Mouse (Mus musculus) gastrocnemius, postnatal 25 days (tissue): ENCODE data around the gene Pnkd. TPM values are rescaled to one million over a fixed set of nuclear protein-coding genes. Genes with fewer than 3 reads are reported as not detected.
"Not testable (repeated sequence)": the region's sequence is repeated elsewhere in the genome, so short reads cannot be mapped to it uniquely, and the experiment has no call there.

Source experiments
- DNase-seq: peaks from one replicate; pipeline ENCODE4 v3.0.0; 2022
- total RNA-seq, 2 experiments: library from RNA; stranded (reverse); gene quantifications; 1 replicate in 1 of 2; 2 replicates in 1 of 2; pipeline ENCODE4 v1.2.3; 2021

Gene Pnkd
- total RNA-seq, 2 experiments from 2014 or later: 56.7 to 58.0 TPM

DNA sequence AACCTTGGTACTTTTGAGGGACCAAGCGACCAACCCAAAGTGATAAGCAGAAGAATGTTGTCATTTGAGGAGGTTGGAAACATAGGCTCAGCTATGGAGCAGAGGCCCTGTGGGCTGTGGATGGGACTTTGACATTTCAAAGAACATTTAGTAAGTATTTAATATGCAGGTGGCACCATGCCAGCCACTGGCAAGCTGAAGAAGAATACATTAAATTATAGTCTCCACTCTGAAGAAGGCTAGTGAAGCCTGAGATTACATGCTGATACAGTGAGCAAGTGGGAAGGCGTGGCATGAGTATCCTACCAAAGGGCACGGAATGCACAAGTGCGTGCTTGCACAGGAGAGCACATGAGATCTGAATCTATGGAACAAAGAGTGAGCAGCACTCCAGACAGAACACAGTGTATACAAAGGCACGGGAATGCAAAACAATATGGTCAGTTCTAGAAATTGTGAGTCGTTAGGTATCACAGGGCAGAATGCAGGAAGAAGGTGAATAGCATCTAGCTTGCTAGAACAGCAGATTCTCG lies 45.2 kb downstream of the Pnkd start:
- DNase-seq: no peak

DNA sequence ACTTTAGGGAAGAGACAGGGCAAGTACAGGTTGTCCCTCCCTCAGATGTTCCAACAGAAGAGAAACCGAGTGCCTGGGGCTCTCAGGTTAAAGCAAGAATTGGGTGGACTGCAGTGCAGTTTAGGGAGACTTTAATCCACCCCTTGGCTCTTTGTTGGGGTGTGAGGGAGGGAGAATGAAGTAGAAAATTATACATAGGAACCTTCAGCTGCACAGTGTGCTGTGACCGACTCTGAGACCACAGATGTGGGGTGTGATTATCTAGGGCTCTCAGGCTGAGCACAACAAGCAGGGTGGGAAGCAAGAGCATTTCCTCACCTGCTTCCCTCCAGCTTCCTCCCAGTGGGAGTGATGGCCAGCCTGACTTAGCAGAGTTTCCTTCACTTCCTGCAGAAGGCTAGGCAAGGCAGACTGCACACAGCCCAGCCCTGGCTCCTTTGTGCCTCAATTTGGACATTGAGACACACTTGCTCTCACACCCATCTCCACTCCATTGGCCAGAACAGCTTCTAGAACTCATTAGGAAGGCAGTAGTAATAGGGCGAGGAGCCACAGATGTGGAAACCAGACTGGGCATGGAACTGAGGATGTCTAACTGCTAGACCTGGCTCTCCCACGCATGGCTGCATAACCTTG lies 46.4 kb downstream of the Pnkd start:
- peak; percentile 39 for DNase-seq

DNA sequence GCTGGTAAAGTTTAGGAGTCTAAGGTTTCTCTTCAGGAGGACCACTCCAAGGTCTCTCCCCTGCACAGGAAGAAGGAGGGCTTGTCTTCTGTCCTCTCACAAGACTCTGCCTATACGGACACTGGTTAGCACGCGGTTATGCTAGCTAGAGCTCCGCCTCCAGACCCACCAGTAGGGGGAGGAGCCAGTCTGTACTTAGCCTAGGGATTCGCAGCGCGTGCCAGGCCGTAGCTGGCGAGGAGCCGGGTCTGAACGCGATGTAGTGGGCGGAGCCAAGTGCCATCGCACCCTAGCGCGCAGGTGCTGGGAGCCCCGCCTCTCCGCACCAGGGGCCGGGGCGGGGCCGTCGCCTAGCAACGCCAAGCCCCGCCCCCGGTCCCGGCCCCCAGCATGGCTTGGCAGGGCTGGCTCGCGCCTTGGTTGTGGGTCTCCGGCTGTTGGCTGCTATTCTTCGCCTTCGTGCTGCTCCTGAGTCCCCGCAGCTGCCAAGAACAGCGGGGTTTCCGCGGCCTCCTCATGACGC lies 47.6 kb downstream of the Pnkd start:
- peak; percentile 95 for DNase-seq

DNA sequence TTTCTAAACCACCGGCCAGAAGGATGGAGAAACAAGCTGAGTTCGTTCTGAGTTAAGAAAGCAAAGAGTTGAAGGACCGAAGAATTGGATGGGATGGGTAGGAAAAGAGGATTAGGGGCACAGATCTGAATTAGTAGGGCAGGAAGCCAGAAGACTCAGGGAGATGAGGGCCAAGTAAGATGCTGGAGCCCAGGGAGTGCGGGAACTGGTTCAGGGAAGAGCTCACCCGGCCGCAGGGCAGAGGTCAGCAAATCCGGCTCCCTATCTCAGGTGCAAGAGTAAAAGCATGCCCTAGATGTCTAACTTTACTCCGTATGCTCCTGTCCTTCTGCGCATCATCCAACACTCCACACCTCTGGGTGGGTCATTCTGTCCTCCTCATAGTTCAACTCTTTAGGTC lies 48.2 kb downstream of the Pnkd start:
- DNase-seq: no peak

DNA sequence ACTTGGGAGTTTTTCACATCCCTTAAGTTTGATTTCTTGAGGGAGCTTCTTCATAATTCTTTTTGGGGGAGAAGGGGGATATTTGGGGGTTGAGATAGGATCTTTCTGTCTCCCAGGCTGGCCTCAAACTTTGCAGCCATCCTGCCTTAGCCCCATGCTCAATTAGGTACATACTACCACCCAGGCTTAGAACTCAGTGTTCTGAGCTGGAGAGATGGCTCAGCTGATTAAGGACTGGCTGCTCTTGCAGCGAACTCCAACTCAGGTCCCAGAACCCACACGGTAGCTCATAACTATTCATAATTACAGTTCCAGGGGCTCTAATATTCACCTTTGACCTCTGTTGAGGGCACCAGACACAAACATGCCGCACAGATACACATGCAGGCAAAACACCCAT lies 49.9 kb downstream of the Pnkd start:
- no peak for DNase-seq

DNA sequence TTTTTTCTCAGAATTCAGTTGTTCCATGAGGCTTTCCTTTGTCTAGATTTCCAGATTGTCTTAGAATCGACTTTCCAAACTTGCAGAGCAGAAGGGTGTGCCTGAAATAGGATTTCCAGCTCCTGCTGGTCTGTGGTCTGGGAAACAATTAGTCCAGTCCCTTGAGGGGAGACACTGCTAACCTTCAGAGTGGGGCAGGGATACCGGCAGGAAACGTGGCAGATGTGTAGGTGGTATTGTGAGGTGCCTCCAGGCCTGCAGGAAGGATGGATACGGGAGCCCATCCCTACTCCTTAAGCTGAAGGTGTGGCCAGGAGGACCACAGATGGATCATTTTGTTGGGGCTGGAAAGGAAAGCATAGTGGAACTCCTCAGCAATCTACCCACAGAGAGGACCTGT lies 50.3 kb downstream of the Pnkd start:
- DNase-seq: peak; percentile 53

DNA sequence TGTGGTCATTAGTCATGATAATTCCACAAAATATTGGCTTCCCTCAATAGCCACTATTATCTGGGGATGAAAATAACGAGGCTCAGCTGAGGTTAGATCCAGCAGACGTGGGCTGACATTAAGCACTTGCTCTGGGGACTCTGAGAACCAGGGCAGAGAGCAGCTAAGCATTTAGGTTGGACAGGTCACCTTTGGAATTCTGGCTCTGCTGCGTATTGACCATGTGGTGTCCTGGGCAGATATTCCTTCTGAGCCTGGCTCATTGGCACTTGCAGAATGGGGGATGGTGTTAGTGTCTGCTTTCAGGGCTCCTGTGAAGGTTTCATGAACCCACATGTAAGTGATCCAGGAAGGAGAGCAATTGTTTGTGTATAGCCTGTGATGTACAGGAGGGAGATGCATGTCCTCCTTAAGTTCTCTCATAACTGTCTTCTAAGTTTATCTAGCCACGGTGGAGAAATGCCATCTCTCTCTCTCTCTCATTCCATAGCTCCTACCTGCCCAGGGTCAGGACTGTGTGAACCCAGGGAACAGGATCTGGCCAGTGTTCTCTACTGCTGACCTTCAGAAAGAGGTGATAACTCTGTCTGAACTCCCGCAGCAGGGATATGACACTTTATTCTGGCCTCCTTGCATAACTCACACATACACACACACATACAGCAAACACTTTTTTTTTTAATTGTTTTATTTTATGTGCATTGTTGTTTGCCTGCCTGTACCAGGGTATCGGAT lies 50.9 kb downstream of the Pnkd start:
- DNase-seq: peak; percentile 62

DNA sequence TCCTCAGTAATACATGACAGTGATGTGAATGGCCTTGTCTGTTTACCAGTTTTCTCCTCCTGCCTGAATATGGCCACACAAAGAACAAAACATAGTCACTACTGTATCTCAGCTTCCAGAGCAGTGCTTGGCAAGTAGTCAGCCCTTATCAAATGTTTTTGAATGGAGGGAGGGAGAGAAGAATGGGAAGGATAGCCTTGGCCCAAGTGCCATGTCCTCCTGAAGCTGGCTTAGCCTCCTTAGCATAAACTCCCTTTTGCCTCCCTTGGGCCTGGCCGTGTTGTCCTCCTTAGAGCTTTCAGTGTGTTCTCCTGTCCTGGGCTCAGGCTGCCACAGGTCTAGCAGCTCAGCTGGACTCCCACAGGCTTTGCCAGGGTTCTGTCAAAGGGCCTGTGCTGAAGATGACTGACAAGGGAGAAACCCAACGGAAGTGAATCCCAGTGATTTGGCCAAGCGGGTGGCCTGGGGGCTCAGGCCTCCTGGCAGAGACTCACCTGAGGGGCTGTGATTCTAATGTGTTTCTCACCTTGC lies 52.6 kb downstream of the Pnkd start:
- DNase-seq: no peak

DNA sequence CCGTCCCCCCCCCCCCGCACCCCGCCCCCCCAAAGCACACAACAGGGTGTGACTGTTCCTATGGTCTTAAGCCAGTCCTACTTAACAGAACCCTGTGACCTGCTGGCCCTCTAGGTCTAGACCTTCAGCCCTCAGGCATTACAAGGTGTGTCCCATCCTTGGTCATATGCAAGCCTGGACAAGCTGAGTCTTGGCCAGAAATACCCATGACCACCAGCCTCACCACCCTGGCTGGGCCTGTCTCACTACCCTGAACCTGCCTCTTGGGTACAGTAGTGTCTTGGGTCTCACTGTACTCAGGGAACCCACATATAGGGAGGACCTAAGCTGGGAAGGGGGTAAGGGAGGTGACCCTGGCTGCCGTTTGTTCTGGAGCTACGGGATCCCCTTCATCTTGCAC lies 53.3 kb downstream of the Pnkd start:
- no peak for DNase-seq

DNA sequence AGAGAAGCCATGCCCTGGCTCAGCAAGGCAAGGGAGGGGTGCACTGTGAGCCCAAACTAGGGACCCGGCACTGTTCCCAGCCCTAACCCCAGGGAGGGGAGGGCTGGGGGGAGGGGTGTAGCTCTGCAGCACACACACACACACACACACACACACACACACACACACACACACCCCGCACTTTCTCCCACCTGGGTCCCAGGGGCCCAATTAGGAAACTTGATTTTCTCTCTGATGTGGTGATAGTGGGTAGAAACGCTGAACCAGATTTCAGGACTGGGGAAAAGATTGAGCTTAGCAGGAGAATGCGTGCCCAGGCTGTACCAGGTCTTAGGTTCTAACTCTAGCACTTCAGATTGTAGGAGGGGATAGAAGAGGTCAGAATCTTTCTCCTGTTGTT lies 53.9 kb downstream of the Pnkd start:
- no peak for DNase-seq

DNA sequence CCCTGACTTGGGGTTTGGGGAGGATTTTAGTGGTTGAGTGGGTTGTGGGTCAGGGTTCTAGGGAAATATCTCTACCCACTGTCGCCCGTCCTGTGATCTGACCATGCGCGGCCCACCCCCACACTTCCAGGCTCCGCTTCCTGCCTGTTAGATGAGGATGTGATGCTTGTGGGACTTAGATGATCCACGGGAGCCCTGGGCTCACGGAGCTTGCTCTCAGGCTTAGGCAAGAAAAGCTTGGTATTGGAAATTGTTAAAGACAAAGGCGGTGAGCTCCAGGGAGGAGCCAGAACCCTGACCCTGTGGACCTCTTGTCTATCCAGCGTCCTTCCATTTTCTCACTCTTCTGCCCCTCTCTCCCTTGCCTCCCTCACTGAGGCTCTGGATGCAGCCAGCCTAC lies 55.2 kb downstream of the Pnkd start:
- DNase-seq: no peak

DNA sequence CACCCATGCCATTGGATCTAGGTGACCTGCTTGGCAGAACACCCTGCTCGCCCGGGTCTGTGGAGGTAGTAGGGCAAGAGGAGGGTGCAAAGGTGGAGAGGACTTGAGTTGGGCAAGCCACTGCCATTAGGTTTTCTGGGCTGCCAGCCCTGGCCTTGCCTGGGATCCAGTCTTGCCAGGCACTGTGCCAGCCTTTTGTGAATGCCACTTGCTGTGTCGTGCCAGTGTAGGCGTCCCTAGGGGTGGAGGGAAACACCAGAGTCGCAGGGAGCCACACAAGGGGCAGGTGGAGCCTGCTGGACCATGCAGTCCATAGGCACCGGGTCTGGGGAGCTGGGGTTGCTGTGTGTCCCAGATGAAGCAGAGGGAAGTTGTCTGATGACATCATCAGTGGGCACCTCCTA lies 55.6 kb downstream of the Pnkd start:
- DNase-seq: peak; percentile 82

DNA sequence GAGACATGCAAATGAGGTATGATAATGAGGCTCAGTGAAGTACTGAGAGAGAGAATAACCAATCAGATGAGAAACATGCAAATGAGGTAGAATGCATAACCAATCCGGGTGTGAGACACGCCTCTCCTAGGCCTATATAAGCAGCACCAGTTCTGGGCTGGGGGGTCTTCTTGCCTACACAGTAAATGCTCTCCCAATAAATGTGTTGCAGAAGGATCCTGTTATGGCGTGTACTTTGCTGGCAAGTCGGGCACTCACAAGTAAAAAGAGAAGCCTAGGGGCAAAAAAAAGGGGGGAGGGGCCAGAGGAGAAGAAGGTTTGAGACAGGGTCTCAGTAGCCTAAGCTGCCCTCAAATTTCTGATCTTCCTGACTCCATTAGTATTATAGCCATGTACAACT lies 56.3 kb downstream of the Pnkd start:
- not testable (repeated sequence) for DNase-seq

DNA sequence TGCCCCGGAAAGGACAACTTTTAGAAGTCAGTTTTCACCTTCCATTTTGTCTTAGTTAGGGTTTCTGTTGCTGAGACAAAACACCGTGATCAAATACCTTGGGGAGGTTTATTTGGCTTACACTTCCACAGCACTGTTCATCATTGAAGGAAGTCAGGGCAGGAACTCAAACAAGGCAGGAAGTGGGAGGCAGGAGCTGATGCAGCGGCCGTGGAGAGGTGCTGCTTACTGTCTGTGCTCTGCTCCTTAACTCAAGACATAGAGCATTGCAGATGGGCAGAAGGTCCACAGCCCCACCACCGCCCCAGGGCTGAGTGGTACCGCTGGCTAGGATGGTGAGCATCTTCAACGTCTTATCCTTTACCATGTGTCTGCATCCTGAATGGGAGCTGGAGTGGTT lies 57.2 kb downstream of the Pnkd start:
- DNase-seq: no peak

DNA sequence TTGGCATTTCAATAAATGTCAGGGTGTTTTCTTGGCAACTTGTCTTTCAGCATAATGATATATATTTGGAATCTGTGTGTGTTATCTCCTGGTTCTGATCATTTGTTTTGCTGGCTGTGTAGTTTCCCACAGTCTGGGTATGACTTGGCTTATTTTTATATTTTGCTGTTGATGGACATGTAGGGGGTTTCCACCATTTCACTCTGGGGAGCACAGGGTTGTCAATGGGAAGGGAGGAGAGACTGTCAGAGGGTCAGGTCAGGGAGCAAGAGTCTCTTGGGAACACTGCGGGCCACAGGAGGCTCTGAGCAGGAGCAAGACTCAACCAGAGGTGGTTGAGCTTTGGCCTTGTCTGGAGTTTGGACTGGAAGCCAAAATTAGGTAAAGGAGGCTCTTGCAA lies 57.6 kb downstream of the Pnkd start:
- DNase-seq: no peak

DNA sequence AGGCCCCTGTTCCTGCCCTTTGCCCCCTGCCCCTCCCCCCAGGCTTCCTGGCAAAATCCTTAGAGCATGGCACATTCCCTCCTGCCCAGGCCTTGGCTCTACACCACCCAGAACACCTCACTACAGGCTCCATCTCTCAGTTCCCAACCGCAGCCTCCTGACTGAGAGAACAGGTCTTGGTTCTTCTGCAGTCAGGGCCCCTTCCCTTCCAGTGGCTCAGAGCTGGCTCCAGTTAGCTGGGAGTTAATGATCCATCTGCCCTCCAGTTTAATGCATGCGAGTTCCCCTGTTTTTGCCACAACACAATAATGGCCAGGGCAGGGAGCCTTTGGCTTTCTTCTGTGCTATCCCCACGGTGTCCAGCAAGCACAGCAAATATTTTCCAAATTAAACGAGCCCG lies 58.4 kb downstream of the Pnkd start:
- no peak for DNase-seq

DNA sequence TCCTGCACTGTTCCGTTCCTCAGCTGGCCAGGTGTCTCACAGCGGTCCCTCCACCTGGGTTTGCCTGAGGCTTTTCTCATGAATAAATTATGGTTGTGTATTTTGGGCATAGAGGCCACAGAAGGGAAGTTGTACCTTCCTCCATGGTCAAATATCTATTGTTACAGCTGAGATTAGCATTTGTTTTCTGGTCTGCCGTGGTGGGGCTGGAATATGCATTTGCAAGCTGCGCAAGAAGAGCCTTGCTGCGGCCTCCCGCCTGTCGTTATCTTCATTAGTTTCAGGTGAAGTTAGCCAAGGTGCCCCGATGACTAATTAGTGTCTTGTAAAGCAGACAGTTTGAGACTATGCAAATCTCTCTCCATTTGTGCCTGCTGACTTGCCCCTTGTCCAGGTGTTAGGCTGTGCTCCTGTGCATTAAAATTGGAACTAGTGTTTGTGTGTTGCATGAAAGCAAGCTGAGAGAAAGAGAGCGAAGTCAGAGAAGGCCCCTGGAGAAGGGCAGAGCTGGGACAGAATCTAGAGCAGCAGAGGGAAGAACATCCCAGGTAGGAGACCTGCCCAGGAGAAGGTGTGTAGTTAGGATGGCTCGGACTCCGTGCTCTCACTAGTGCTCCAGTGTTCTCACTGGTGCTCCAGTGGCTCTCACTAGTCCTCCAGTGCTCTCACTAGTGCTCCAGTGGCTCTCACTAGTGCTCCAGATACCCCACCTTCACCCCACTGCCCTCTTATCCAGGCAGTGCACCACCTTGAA lies 59.6 kb downstream of the Pnkd start:
- no peak for DNase-seq

DNA sequence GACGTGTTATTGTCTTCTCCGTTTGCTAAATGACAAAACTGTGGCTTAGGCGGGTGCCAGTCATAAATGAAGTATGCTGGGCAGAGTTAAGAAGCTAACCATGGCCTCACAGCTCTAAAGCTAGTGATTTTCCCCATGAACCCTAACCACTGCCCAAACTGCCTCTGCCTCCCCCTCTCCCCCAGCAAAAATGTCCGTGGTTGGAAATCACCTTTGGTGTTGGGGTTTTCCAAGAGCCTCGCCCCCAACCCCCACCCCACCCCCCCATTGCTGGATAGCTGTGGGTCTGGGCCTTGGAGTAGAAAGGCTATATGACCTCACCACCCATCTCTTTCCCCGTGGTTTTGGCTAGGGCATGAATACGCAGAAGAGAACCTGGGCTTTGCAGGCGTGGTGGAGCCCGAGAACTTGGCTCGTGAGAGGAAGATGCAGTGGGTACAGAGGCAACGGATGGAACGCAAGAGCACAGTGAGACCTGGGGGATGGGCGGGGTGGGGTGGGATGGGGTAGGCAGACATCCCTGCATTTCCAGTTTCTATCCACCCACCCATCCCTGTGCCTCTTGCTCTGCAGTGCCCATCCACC lies 66.5 kb downstream of the Pnkd start:
- no peak for DNase-seq

DNA sequence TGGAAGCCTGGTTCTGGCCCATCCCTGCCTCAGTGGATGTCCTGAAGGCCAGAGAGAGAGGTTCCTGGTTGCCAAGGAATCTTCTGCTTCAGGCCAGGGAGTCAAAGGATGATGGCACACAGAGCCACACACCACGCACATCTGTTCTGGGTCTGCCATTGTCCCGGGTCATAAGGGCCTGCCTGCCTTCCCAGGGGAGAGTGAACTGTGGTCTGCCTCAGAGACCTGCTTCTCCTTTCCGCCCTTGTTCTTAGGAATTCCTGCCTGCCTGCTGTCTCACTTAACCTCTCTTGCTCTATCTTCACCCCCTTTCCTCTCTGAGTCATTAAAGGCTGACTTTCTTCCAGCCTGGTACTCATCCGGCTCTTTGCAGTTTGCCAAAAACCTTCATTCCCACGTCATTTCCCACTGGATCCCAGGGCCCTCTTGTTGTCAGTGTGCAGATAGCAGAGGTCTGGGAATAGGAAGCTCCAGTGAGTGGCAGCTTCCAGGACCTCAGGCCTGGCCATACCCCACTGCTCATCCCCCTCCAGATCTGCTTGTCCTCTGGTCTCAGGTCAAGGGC lies 67.9 kb downstream of the Pnkd start:
- no peak for DNase-seq

DNA sequence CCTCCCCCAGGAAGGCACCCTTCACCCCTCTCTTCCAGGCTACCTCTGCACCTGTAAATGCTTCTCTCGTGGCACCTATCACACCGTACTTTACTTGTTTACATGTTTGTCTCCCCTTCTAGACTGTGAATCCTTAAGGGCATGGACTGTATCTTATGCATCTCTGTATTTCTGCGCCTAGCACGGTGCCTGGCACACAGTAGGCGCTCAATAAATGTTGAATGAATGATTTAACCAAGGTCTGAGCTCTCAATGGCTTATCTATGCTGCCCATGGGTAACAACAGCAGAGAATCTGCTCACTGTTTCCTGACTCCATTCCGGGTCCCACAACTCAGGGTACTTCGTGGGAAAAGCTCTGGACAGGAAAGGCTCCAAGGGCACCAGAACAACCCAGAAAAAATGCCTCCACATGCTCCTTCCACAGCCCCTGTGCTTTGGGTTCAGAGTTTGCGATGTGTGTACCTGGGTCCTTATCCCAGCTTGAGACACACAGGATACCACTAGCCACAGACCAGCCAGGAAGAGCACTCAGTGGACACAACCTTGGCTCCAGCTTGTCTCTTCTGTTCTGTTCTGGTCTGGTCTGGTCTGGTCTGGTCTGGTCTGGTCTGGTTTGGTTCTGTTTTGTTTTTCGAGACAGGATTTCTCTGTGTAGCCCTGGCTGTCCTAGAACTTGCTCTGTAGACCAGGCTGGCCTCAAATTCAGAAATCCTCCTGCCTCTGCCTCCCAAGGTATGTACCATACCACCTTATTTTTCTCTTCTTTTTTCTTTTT lies 68.9 kb downstream of the Pnkd start:
- DNase-seq: no peak

DNA sequence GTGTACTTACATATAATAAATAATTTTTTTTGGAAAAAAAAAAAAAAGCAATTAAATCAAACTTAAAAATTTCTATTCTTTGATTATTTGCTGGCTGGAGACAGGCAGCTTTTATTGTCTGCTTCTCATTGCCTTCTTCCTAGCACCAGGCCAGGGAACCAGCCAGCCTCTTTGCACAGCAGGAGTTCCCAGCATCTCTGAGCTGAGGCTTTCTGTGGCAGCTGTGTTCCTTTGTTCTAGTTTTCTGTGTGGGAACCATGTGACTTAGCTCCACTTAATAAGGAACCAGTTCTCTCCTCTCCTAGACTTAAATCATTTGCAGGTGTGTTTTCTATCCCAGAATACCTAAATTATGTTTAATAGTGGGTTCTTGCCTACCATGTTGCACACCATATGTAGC lies 72.8 kb downstream of the Pnkd start:
- no peak for DNase-seq
